Mouse (Mus musculus) G1E-ER4 (cell line): Measurements from ENCODE around the gene Sdf2. TPM values are rescaled to one million over a fixed set of nuclear protein-coding genes. Genes with fewer than 3 reads are reported as not detected.

Experiments used
- GATA1 ChIP-seq: IDR thresholded peaks from one replicate; pipeline ENCODE4 v1.8.0; 2012; ENCODE audit warnings: low read length, inconsistent platforms
- polyA plus RNA-seq: library from polyadenylated mRNA; stranded (reverse); fragments of >175 nt; gene quantifications from 2 replicates; pipeline ENCODE4 v1.2.3, GENCODE M21; 2012

Gene Sdf2
- polyA plus RNA-seq = 2.5 and 8.6 TPM in 2 replicates

DNA sequence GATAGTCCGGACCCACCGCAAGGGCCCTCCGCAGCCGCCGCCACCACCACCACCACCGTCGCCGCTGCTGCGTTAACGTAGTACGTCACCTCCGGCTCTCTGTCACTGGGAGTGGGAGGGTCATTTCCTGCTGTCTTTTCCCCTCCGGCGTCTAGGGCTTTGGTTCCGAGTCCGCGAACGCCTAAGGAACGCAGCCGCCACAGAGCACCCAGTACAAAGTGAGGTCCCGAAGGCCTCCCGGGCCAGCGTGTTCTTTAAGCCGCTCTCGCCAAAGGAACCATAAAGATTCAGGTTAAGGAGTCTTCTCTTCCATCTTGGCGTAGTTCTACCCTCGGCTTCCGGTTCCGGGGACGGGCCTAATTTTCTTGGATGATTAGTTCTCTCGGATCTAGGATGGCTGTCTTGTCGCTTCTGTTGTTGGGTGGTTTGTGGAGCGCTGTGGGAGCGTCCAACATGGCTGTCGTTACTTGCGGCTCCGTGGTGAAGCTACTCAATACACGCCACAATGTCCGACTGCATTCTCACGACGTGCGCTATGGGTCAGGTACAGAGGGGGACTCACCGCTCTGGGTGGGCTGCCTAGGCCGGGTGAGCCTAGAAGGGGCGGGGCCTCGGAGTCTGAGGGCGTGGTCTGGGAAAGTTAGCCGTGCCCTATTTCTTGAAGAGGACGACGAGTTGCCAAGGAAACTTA is at the start of gene Sdf2, which contains the start of gene Supt6:
Gene Sdf2, plus strand, starts transcription at position 120 of the 691 bp plus-strand sequence.
Gene Supt6, minus strand, starts transcription at position 361 of the 691 bp plus-strand sequence.
- TF ChIP-seq GATA1 = no peak

DNA sequence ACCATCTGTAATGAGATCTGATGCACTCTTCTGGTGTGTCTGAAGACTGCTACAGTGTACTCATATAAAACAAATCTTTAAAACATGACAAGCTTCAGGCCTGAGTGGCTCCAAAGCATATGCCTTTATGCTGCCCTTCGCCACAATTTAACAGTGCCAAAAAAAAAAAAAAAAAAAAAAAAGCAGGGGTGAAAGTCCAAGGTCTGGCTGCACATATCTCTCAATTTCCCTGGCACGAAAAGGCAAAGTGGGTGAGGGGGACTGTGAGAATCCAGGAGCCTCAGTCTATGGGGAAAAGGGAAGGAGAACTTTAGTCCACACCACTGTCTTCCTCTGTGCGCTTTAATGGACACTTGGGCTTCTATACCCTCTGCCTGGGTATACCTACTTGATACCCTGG is 43.2 kb upstream of the Sdf2 start:
- TF ChIP-seq GATA1 = no peak

DNA sequence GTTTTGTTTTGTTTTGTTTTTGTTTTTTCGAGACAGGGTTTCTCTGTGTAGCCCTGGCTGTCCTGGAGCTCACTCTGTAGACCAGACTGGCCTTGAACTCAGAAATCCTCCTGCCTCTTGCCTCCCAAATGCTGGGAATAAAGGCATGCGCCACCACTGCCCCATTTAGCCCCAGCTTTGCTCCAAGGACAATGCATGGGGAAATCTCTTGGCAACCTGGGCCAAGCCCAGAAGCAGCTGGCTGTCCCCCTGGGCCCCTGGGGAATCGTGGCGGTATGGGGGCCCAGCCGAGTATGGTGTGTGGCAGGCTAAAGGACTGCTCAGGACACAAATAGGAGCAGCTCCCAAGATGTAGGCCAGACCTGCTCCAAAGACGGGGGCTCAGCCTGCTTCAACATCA is 41.3 kb upstream of the Sdf2 start:
- no peak for TF ChIP-seq GATA1

DNA sequence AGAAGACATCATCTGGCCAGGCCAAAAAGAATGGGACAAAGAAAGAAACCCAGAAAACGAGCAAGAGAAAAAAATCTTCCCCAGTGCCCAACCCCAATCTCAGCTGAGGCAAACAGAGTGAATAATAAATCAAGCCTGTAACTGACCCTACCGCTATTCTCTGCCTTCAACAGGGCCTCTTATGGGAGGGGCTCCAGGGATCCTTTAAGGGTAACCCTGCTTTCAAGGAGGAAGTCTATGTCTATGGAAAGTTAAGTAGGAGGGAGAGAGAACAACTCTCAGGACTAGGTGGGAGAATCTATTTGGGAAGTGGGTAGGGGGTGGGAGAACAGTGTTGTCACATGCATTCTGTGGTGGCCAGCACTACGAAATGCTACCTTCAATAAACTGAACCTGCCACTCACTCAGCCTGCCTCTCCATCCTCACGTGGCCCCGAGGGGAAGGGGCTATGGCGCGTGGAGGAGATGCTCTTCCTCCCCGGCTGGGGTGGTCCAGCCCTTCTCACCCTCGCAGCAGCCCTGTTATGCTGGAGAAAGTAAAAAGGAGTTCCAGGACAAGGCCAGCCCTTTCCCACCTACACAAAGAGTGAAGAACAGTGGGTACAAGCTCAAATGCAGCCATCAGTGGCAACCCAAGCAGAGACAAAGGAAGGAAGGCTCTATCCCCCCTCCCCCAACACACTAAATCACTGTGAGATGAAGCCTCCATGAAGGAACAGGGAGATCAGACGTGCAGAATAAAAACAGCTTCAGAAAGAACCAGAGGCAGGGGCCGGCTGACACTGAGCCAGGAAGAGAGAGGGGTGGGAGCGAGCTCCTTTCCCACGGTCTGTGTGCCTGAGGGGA is 40.0 kb upstream of the Sdf2 start:
- no peak for TF ChIP-seq GATA1

DNA sequence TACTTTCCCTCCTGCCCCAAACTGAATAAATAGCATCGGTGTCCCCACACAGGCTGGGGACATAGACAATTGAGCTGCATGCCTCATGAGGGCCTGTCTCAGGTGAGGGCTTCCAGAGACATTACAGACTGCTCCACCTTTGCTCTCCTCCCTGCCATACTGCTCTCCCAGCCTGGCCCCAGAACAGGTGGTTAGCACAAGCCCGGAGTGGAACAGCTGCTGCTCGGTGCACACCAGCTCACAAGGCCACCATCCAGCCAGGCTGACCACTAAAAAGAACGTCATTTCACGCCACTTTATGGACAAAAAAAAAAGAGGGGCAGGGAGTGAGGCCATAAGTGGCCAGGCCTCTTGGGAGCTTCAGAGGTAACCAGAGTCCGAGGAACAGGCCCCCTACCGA is 38.4 kb upstream of the Sdf2 start:
- TF ChIP-seq GATA1 = no peak

DNA sequence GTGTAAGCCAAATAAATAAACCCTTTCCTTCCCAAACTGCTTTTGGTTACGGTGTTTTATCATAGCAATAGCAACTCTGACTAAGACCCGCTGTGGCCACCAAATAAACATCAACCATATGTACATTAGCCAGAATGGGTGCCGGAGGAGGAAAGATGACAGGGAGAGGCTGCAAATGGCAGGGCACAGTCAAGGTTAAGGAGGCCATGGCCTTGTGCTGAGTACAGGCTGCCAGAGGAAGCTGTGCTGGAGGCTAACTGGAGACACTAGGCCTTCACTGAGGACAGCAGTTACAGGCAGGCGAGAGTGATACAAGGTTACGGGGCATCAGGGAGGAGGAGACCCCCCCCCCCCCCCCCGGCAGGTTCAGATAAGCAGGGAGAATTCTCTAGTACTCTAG is 35.7 kb upstream of the Sdf2 start:
- TF ChIP-seq GATA1 = no peak

DNA sequence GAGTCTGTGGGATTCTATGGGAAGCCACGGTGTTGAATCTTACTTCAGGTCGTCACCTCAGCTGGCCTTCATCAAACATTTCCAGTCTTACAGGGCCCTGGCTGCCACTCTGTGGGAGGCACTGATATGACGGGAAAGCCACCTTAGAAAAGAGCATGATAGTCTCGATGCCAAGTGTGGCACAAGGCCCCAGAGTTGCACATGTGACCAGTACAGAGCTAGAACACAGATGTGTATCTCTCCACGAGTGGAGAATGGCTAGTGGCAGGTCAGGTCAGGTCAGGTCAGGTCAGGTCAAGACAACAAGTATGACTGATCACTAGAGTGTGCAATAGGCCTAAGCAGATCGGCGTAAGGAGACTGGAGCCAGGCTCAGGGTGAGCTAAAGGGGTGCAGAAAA is 34.9 kb upstream of the Sdf2 start:
- no peak for TF ChIP-seq GATA1

DNA sequence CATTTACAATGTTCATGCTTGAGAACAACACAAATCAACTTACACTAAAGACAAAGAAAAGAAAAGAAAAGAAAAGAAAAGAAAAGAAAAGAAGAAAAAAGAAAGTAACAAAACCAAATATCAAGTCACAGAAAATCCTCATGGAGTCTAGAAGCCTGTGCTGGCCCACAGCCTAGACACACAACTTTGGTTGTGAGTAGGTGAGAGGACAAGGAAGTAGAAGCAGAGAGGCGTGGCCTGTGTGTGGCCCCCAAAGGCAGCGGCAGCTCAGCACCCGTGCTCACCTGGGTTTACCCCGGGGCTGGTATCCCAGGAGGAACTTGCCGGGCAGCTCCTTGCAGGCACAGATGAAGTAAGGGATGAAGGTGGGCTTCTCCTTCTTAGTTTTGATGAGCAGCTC is 34.0 kb upstream of the Sdf2 start:
- TF ChIP-seq GATA1 = no peak

DNA sequence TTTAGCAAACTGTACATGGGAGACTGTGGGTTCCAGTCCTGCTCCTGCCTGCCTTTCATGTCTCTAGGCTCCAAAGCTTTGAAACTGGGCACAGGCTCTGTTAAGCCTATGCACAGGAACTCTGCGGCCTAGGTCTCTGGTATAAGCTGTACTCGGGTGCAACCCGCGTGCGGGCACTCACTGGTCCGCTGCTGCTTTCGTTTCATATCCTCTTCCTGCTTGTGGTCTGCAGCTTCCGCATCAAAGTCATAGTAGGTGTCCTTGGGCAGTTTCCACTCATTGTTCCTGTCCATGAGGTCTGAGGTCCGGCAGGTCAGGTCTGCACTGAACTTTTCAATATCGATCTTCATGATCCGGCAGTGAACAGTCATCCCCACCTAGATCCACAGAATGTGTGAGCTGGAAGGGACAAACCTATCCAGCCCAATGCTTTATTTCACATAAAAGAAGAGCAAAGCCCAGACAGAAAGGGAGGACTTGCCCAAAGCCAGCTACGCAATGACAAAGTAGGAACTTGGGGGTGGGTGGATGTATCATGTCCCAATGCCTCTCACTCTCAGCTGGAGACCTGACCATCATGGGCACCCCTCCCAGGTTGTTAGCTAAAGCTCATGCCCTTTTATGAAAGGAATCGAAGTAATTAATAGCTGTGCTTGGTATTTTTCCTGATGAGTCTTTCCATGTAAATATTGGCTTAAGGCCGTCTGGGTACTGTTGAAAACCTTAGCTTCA is 32.3 kb upstream of the Sdf2 start:
- TF ChIP-seq GATA1 = no peak

DNA sequence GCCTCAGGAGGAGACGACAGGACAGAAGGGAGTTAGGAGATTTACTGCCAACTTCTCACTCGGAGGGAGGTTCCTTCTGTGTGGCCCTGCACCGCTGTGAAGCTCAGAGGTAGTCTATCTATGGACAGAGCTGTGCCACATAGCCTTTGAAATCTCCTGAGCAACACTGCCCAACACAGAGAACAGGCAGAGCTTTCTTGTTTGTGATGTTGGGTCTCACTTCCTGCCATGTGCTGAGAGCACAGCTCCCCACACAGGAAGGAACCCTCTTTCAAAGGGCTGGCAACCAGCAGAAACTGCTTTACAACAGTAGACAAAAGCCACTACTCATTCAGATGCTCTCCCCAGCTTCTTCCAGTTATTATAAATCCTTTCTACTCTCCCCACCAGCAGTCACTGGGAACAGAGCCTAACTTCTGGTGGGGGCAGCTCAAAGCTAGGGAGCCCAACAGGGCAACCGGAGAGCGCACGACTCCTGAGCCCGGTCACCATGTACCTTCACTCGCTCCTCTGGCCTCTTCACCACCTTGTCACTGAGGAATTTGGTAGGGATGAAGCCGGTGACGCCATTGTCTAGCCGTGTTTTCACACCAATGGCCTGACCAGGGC is 29.7 kb upstream of the Sdf2 start:
- TF ChIP-seq GATA1 = no peak

DNA sequence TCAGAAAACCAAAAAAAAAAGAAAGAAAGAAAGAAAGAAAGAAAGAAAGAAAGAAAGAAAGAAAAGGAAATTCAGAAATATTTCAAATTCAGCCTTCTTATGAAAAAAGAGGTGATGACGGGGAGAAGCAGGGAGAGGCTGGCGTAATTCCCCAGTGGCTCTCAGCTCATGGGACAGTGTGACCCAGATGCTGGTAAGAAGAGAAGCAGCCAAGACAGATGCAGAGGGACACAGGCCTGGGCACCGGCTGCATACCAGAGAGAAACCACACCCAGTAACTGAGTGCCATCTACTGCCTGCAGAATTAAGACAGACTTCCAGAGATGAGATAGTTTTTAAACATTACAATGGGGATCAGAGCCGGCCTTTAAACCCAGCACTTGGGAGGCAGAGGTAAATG is 22.0 kb upstream of the Sdf2 start:
- no peak for TF ChIP-seq GATA1

DNA sequence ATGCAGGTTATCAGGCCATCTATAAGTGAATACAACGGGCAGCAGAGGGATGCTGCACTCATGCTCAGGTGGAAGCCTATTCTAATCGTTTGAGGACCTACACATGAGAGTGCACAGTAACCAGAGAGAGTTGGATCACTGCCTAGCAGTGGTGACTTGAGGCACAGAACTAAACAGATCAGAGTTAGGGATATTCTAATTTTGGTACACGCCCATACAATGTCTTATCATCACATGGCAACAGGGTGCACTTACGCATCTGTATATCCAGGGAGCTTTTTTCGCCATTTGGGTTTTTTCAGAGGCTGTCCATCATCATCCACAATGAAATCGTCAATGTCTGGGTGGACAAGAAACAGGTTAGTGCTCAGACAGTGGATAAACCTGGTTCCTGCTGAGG is 14.0 kb upstream of the Sdf2 start:
- no peak for TF ChIP-seq GATA1

DNA sequence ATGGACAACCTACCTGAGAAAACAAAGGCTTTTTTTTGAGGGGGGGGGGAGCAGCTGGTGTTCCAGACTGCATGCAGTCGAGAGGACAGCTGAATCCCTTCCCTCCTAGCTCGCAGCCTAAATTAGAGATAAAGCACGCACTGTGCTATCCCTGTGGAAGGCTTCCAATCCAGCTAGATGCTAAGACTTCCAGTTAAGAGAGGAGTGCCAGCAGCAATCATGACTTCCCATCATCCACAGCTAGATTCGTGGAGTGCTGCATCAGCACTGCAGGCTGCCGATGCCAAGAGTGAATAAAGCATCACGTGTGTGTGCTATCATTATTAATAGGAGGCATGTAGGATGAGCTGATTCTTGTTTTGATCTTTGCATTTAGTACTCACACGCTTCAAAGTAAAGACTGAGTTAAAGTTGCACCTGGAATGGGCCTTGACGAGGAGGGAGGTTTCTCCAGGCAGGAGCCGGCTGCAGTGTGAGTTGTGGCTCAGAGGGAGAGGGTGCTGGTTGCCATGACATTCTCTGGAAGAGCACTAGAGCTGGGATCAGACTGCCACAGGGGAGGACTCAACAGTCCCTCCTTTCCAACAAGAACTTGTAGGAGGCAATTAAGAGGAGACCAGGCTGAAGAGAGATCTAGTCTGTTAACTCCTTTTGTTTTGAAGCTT is 5.2 kb upstream of the Sdf2 start:
- no peak for TF ChIP-seq GATA1

DNA sequence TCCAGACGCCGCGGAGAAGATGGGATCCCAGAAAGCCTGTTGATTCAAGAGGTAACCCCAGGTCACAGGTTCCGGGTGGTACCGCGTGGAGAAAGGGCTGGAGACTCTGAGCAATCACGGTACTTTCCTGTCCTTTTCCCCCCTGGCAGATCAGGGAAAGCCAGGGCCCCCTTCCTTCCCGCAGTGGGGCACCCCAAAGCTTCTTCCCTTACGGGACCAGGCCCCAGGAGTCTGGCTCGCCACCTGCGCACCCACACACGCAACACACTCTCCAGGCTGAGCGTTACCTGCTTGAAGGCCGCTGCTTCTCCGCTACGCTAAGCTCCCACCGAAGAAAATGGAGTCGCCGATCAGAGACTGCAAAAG is 302 bp upstream of the Sdf2 start:
- no peak for TF ChIP-seq GATA1

DNA sequence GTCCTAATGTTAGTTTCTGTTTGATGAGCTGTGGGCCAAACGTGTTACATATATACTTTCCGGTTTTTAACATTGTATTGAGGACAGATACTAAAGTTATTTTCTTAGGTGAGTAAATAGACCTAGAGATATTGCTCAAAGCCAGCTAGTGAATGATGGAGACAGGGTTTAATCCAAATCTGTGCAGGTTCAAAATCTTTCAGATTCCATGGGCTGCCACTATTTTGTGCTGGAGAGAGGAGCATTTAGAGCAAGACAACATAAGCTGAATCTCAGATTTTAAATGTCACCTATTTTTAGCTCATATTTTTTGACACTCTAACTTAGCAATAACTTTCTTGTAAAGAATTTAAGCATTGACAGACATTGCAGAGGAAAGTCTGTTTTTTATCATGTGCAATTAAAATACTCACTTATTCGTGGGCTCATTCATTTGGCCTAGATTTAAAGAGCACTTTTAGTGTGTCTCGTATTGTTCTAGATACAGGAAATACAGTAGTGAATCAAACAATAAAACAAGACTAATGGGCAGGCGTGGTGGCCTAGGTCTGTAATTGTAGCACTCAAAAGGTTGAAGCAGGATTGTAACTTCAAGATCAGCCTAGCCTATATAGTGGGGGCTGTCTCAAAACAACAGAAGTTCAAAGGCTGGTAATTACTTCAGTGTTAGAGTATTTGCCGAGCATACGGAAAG is 919 bp downstream of the Sdf2 start:
- no peak for TF ChIP-seq GATA1
